Mouse (Mus musculus) mouse trophoblast stem cell (cell line): Measurements from ENCODE around the gene Tex11.
"Not testable (repeated sequence)": the region's sequence is repeated elsewhere in the genome, so short reads cannot be mapped to it uniquely, and the experiment has no call there.

Experiments
- in situ Hi-C, 2 experiments: fragments of 300-500 bp; cut with MseI, MboI; formaldehyde crosslinking; loops; 2 replicates in 1 of 2; 3 replicates in 1 of 2; pipeline ENCODE4 v1.15.1; 2025

Tex11 gene

DNA sequence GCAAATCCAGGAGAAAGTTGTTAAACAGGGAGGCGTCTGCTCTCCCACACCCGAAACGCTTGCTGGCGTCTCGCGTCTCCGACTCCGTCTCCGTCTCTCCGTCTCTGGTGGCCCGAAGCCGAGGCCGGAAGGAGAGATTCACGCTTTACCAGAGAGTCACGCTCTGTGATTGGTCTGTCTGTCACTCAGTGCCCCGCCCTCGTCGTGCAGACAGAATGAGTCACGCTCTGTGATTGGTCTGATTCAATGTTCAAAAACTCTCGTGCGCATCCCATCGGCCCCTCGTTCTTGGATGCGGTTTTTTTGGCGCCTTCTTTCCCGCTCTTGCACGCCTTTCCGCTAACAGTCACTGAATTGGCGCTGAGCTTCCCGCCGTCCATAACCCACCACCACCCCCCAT, at the start of gene Tex11:
Tex11 (minus strand) TSS at position 127 of the 400 bp plus-strand sequence.
- in situ Hi-C loops = no loop called here

DNA sequence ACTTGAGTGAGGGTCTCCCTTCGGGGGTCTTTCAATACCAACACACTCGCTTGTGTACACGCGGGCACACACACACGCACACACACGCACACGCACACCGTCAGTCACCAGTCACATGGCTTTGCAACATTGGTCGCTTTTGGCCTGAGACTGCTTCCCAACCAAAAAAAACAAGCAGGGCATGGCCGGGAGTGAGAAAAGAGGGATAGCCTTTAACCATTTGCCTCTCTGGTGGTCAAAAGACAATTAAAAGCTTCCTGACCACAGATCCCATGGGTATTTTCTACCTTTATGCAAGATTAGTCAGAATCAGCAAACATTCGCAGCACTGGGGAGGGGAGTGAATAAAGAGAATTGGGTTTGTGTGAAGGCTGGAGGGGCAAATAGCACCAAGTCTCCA, 26.5 kb upstream of the Tex11 start, which contains the start of gene Slc7a3:
Slc7a3 (minus strand) TSS at position 101 of the 400 bp plus-strand sequence.
- in situ Hi-C loops = no loop called here

DNA sequence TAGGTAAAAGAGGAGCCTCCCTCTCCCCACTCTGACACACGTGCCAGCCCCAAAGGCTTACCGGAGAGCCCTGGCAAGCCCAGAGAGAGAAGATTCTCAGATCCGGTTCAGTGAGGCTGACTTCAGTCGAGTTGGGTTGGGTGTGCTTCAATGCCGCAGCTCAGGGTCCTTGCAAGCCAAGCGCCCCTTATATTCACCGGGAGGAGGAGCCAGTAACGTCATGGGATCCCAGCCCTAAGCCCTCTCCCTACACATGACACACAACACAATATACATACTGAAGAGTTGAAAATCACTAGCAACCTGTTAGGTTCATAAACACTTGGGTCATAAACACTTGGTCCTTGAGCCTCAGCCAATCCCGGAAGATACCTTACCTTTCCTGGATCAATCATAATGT, 25.7 kb upstream of the Tex11 start:
- in situ Hi-C loops = not testable (repeated sequence)

DNA sequence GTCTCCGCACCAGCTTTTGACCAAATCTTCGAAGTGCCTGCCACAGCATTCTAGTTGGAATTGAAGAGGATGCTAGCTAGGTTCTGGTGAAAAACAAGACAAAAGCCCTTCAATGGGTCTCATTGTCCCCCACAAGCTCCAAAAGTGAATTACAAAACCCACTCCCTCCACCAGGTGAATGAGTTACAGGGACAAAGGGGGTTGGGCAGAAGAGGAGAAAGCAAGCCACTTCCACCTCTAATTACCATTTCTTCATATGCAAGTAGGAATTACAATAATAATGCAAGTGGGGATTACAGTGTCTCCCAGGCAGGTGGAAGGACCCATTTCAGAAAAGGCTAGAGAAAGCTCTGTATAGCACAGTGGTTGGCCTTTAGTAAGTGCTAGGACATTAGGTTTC, 24.7 kb upstream of the Tex11 start:
- in situ Hi-C loops = no loop called here

DNA sequence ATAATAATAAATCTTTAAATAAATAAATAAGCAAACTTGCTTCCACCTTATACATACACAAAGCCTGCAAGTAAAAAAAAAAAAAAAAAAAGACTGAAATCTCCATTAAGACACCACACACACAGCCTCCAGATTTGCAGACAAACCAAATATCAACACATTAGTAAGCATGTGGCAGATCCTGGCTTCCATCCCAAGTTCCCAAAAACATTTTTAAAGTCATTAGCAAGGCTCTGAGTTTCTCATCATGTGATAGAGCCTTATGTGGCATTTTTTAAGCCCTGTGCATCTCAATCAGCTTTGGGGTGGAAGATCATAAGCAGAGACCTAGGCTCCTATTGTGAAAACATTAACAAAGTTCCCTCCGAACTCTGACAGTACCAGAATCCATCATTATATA, 5.8 kb upstream of the Tex11 start:
- in situ Hi-C loops = no loop called here

DNA sequence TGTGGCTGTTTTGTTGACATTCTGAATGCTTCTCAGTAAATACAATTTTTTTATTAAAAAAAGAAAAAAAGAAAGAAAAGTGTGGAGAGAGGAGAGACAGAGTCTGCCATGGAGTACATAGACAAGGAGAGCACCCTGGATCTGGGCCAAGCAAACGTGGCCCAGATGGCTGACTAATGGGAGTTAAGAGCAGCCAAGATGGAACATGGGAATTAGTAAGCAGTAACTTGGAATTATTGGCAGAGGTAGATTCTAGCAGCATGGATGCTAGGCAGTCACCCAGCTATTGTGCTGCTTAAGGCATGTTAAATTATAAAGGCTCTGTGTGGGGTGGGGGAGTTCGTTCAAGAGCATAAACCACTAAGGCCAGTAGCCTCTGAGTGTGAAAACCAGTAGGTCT, 4.0 kb upstream of the Tex11 start:
- in situ Hi-C loops = no loop called here

DNA sequence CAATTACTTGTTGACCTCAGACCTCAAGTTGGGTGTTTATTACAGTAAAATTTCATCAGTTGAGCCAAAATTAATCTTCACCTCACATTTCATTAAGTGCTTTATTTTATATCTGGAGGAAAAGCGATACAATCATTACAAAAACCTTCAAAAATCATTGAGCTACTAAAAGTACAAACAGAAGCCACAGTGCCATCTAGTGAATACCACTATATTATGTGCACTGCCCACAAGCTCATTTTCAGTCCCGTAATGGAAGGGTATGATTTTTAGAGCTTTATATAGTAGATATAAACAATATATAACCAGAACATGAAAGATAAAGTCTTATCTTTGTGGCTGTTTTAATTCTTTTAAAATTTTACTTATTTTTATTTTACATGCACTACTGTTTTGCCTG, 115.8 kb downstream of the Tex11 start:
- in situ Hi-C loops = no loop called here

DNA sequence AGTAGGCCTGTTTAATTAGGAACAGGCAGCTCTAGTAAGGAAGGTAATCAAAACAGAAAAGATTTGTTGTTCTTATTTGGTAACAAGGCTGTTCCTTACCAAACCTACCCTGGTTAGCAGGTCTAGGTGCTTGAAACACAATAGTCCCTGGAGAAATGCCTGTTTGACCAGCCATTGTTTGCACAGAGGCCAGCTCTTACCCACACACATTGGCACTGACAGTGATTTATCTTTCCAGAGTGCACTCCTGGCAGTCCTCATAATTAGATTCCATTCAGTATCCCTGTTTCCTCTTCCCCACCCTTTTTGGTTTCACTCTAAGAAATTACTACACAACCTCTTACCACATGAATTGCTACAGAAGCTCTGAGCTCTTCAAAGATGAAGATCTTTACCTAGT, 220.3 kb downstream of the Tex11 start:
- in situ Hi-C loops = no loop called here

DNA sequence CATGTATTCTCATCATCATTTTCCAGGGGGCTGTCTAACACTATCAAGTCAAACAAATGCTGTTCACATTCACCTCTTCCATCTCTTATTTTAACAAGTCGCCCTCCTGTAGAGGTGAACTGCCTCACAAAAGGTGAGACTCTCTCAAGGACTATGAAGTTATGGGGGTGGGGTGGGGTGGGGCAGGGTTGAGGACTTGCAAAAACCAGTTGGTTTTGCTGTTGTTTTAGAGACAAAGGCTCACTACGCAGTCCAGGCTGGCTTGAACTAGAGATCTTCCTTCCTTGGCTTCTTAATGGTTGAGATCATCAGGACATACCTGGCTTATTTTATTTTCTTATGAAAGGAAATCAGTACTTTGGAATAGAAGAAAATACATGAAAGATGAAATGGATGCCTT, 226.7 kb downstream of the Tex11 start:
- in situ Hi-C loops = no loop called here

DNA sequence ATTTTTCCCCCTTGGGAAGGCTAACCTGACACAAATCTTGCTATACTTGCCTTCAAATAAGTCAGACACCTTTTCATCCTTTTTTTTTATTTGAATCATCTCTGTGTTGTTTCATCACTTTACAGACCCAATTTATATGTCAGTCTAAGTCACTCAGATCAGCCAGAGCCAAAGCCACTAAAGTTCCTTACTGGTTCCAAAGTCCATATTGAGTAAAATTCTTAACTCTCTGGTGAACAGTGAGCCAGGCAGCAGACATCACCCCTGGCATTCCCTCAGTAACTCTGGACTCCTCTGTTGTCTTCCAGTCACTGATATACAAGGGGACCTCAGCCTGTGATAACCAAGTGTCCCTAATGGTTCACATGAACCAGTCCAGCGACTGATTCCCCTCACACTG, 233.9 kb downstream of the Tex11 start:
- in situ Hi-C loops = no loop called here

DNA sequence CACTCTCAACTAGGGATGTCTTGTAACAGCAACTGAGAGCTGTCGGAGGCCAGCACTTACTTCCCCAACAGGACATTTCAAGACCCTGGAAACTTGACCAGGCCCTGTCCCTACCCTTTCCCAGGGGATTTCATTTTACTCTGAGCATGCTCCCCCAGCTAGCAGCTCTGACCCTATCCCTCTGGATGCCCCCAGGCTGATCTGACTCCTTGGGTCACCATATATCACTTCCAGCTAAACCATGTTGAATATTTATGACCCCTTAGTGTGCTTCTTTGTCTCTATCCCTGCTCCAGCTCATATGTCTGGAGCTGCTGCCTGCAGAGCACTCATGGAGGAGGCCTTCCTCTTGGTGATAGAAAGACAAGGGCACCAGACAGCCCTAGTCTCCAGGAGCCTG, 238.3 kb downstream of the Tex11 start:
- in situ Hi-C loops = no loop called here

DNA sequence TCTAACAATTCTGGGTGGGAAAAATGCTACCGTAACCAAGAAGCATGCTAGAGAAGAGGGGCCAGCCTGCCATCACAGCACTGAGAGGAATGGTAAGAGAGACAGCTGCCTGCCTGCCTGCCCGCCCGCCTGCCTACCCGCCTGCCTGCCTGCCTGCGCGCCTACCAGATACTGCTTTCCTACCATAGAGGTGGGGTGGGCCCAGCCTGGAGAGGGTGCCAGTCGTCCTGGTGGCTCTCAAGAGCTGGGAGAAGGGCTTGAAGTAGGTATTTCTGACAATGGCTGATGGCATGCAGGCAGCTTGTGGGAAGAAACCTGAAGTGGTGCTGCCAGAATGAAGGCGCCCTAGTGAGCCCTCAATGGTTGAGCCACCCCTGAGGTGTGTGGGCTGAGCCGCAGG, 240.8 kb downstream of the Tex11 start:
- in situ Hi-C loops = no loop called here

DNA sequence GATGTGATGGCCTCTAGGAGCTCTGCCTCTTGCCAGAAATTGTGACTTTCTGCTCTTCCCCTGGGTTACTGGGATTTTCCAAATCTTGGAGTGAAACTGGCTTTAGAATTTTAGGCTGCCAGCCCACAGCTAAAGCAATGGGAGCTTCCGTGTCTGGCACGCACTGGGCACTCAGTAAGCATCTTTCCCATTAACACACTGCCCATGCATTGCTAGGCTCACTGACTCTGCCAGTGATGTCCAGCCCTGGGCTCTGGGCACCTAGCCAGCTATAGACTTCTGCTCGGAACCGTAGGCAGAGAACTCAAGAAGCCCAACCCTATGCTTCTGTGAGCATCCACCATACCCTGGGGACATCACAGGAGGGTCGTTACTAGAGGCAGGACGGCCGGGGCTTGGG, 243.7 kb downstream of the Tex11 start:
- in situ Hi-C loops = no loop called here

DNA sequence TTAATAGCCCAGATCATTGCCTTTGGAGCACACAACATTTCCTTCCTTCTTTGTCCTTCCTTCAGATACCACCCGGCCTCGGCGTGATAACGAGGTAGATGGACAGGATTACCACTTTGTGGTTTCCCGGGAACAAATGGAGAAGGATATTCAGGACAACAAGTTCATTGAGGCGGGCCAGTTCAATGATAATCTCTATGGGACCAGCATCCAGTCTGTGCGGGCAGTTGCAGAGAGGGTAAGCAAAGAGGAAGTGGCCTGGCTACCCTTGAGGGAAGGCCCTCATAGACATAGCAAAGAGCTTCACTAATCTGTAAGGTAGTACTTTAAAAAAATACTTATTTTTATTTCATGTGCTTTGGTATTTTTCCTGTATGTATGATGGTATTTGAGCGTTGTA, 245.3 kb downstream of the Tex11 start:
- in situ Hi-C loops = no loop called here

DNA sequence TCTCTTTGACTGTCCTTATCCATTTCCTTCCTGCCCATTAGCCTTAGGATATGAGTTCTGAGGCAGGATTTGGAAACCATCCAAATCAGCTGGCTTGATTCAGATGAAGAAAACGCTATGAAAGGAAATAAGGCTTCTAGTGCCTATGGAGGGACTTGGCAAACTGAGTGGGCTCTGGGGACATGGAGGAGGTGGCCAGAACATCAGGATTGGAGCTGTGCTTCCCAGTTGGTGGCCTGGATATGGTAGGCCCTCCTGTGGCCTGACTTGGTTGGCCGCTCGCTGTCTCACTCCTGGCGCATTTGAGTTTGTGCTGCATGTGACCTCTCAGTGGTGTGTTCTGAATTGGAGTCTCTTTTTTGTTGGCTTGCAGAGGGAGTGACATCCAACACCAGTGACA, 248.3 kb downstream of the Tex11 start:
- in situ Hi-C loops = no loop called here

DNA sequence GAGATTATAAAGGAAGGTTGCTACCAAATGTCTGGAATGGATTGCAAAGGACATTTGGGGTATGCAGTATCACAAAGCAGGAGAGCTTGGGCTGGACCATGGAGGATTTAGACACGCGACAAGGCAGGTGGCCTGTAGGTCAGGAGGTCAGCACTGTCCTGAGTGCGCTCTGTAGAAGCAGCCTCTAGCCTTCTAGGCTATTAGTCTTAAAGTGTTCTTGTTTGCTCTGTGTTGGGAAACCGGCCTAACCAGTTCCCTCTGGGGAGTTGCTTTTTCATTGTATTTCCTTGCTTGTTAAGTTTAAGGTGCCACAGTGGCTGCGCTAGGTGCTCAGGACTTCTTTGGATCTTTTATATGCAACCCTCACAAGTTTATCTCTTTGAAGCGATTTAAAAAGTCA, 257.4 kb downstream of the Tex11 start:
- in situ Hi-C loops = no loop called here

DNA sequence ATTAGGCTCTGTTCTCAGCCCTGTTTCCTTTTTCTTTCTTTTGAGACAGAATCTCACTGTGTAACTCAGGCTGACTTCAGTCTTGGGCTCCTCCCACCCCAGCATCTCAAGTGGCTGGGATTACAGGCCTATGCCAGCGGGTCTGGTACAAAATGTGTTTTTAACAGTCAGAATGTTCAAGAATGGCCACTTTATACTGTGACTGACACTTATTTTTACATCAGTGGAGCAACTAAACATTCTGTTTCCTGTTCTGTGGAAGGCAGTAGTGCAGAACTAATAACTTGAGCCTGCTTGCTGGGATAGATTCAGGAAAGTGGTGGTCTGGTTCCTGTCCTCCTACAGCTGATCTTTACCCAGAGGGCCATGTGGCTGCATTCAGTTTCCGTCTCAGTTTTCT, 258.8 kb downstream of the Tex11 start:
- in situ Hi-C loops = no loop called here

DNA sequence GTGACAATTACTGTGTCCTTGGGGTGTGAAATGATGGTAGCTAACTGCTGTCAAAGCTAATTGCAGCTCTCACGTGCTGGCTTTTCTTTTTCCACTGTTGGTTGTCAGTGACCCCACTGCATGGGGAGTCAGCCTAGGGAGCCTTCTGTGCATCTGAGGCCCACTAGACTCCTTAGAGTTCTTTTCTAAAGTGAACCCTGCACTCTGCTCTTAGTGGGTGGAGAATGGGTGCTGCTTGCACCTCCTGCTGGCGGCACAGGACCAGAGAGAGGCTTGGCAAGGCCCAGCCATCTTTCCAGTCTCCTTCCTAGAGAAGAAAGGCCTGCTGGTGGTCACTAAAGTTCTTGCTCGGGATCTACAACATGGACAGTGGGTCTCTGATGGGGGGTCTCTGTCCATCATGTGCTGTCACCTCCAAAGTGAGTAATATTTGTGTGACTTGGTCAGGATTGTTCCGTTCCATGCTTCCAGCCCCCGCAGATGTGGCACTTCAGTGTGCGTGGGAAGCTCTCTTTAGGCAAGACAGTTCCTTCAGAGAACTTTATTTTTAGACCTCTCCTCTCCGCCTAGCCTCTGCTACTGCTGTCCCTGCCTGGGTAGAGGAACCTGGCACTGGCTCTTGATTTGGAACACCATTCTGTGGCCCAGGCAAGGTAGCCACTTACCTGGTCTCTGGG, 261.5 kb downstream of the Tex11 start:
- in situ Hi-C loops = no loop called here

DNA sequence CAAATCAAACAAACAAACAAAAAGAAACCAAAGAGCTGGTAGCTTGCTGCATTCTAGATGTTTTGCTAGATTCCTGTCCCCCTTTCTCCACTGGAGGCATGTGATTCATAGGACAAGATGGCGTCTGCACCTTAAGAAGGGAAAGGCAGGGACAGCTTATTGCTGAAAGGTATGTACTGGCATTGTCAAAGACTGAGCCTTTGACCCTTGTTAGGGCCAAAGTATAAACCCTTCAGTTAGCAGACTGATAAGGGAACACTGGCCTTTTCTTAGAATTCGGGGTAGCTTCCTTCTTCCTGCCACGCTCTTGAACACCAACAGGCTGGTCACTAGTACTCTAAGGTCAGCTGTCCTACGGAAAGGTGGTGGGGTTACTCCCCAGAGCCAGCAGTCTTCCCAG, 262.1 kb downstream of the Tex11 start:
- in situ Hi-C loops = no loop called here

DNA sequence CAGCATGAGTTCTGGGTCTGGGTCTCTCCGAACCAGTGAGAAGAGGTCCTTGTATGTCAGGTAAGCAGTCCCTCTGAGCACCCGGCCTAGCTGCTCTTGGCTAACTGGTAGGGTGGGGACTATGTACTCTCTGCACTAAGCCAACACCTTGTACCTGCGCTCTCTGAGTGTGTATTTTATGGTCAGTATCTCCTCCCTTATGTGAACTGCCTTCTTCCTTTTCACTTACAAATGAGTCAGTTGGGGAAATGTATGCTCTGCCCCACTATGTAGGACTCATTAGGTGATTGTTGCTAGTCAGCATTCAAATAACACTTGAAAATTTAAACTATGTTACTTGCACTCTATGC, 262.8 kb downstream of the Tex11 start:
- in situ Hi-C loops = no loop called here

DNA sequence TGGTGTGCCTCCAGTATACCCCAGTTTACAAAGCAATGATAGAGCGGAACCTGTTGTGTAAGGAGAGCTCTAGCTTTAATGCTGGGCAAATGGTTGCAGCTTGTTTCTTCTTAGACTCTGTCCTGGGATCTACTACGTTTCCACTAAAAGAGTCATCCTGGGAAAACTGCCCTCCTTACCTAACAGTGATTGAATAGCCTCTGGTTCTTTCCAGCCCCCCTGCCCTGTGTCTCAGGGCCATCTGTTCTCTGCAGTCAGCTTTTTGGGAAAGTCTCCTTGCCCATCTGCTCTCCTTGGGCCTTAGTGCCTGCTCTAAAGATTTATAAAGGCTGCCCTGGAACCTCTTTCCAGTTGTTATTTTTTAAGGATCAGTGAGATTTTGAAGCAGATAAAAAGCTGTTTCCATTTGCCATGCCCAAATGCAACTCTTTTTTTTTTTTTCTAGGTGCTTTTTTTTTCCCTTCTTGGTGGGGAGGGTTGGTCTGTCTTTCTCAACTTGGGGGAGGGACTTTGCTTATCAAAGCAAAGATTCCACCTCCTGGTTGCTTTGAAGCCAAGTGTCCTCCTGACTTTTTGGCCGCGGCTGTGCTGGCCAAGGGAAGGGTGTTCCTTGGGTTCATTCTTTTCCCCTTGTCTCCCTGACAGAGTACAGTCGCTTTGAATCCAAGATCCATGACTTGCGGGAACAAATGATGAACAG, 263.3 kb downstream of the Tex11 start:
- in situ Hi-C loops = no loop called here

DNA sequence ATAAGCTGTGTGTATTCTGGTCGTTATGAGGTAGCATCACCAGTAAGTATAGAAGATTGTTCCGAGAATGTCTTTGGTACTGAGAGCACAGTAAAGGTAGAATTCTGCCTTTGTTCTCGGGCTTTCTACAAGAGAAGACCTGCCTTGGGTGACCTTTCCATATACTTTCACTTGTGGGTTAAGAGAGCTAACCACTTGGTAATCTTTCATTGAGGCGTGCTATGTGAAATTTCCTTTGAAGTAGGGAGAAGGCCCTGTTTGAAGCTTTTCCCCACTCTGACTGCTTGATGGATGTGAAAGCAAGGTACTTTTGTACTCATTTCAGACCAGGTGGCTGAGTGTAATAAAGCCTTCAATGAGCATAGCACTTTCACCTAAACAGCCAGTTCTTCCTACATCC, 270.1 kb downstream of the Tex11 start:
- in situ Hi-C loops = no loop called here
